Mouse (Mus musculus) heart, adult 9 months (tissue): ENCODE results near the gene Ptpn1.

Source experiments
- DNase-seq, 2 experiments: peaks; one replicate each; pipeline ENCODE4 v3.0.0; 2022; ENCODE audit warnings: low spot score in 2 of 2

Ptpn1 gene

DNA sequence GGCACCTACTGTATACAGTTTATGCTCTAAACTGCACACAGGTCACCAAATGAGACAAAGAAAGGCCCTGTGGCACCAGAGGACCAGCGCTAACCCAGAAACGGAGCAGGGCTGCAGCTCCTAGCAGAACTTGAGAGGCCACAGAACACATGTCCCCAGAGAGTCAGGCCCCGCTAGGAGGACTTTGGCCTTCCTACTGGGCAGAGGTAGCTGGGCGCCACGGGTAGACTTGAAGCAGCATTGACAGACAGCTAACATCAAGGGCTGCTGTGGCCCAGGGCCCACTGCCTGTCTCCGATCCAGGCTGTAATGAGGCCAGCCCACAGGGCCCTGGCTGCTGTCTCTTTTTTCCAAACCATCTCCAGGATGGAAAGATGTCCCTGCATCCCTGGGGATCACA is 74.6 kb downstream of the Ptpn1 start:
- DNase-seq, result no peak

DNA sequence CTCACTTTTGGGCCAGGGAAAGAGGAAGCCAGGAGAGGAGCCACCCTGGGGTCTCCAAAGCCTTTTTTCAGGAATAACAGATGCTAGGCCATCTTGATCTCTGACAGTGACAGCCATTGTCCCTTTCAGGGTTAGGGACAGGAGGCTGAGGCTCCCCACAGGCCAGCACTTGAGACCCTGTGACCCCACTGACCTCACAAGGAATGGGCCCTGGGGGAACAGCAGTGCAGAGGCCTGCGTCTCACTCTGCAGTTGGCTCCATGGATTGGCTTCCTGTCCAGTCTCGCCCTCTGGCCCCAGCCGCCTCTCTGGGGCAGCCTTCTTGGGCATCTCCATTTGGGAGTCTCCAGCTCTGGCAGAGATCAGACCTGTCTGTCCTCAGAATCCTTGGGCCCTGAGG is 76.3 kb downstream of the Ptpn1 start:
- DNase-seq, result no peak

DNA sequence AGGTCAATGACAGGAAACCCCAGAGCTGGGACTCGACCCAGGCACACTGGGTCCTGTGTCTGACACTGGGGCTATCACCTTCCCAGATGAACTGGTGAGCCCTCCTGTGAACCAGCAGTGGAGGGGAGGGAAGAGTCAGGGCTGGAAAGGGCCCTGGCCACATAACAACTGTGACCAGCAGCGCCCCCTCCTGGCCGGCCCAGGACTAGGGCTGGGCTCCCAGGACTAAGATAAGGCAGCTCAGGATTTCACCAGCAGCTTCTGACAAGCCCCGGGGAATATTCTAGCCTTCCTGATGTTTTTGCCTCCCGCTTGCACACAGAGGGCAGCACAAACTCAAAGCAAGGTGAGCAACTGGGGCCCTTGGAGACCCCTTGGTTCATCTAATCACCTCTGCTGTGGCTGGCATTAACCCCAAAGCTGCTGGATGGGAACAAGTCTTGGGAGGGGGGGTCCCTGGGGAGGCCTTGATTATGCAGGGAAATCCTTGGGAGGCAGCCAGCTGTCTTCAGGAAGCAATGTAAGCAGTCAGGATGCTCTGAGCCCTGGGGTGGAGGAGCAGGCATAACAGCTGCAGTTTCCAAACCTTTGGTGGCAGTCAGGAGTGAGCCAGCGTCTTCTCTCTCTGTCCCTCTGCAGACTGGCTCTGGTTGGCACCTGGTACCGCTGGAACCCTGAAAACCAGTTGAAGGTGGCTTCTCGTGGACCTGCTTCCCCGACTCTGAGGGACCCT is 78.2 kb downstream of the Ptpn1 start, which contains the start of gene Ripor3:
Ripor3 (minus strand) TSS at position 683 of the 733 bp plus-strand sequence.
- DNase-seq, result peak; percentile 44 to 68

DNA sequence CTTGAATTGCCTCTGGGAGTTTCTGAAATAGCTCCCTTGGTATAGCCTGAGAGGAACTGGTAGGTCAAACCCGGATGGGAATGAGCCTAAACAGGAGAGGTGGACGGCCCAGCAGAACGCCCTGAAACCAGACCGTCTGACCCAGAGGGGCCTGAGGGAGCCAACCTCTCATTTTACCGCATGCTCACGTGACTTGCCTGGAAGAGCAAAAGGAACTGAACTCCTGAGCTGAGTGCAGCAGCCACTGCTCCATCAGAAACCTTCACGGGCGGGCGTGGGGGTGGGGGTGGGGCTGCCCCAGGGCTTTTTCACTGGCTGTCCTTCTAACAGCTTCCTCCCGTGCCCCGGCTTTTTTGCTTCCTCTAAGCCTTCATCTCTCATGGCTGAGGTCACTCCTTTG is 79.0 kb downstream of the Ptpn1 start:
- no peak for DNase-seq

DNA sequence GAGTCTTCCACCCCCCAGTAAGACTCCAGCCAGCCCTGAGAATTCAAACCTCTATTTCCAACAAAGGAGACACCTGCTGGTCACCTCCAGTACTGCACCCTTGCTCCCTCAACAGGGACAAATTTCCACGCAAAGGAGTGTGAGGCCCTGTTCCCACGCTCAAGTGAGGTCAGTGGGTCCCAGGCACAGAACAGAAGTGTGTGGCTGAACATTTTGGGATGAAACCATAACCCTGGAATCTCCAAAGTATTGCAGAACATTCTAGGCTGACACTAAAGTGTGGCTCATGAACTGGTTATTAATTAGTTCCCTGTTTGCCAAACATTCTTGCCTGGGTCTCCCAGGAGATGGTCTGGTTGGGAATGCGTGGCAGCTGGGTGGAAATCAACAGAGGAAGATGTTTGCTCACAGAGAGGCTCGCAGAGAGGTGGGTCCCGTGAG is 85.1 kb downstream of the Ptpn1 start:
- peak; percentile 63 to 78 for DNase-seq

DNA sequence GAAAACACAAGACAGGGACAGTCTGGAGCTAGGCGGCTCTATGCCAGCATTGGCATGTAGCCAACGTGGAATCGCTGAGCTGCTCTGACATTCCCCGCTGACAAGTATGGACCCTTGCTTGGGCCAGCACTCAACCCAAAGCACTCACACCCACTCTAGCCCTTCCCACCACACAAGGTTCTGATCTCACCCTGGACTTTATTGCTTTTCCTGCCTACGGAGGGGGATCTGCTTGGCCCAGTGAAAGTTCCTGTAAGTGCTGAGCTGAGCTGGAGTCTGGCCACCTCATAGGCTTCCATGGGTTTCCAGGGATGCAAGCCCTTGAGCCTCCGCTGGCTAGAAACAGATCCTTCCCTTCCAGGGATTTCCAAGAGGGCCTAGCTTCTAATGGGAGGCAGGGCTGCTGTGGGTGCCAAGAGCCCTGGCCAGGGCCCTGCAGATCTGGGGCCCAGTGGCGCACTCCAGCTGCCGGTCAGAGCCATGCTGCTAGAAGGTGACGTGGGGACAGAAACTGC is 87.4 kb downstream of the Ptpn1 start:
- DNase-seq, result peak; percentile 70 to 72

DNA sequence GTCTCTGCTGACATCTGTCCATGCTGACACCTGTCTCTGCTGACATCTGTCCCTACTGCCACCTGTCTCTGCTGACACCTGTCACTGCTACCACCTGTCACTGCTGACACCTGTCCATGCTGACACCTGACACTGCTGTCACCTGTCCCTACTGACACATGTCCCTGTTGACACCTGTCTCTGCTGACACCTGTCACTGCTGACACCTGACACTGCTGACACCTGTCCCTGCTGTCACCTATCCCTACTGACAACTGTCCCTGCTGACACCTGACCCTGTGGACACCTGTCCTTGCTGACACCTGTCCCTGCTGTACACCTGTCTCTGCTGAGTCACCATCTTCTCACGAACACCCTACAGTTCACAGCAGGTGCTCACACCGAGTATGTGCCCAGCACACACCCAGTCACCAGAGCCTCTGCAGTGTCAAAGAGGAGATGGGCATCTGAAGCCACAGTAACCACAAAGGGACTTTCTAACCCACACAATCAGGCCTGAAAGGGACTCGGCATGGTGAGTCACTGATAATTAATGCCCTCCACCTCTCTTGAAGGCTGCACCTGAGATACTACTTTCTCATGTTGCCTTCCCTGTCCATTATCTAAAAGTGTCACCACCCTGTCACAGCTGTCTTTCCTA is 92.0 kb downstream of the Ptpn1 start:
- DNase-seq, result no peak

DNA sequence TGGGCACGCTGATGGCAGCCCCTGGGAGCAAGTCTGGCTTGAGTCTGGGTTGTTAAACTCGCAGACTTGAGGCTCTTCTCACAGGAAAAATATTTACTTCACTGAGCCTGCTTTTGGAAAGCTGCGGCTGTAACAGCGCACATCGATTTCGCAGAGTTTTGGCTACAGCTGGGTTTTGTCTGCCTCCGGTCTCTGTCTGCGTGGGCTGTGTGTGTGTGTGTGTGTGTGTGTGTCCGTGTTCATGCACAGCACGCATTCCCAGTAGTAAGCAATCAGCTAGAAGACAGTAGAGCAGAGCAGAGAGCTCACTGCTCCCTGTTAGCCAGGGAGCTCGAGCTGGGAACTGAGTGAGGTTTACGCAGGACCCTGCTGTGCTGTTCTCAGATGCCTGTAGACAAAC is 93.3 kb downstream of the Ptpn1 start:
- peak; percentile 62 to 64 for DNase-seq

DNA sequence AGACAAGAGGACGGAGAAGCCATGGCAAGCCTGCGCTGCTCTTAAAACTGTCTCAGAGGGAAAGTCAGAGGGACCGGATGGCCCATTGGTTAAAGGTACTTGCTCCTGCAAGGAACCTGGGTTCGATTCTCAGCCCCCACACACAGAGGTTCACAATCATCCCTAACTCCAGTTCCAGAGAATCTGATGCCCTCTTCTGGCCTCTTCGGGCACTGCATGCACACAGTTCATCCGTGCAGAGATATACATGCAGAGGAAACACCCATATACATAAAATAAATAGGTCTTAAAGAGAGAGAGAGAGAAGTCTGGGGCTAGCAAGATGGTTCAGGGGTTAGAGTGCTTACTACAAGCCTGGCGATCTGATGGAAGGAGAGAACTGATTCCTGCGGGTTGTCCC is 94.0 kb downstream of the Ptpn1 start:
- no peak for DNase-seq

DNA sequence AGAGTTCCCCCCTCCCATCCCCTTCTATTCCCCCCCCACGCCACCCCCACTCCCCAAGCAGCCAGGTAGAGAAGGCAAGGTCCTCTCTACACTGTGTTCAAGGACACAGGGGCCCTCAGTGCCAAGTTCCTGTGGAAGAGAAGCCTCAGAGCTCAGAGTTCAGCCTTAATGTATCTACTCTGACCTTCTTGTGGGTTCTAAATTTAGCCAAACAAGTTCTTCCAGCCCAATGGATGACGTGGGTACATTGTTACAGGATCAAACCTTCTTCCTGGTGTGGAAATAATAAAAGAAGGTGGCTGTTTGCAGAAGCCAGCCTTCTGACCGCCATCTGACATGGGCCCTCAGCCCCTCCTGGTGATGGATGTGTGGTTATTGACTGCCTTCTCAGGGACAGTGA is 94.6 kb downstream of the Ptpn1 start:
- DNase-seq, result no peak

DNA sequence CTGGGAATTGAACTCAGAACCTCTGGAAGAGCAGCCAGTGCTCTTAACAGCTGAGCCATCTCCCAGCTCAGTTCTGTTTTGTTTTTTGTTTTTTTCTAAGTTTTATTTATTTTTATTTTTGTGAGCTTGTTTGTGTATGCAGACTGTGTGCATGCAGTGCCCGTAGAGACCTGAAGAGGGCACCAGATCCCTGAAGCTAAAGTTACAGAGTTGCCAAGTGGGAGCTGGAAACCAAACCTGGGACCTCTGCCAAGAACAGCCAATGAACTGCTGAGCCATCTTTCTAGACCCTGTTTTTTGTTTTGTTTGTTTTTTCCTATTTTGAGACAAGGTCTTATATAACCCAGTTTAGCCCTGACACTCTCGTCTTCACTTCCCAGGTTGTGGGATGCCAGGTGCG is 96.5 kb downstream of the Ptpn1 start:
- no peak for DNase-seq
